Mouse (Mus musculus) heart, adult 2 months (tissue): ENCODE measurements around the gene Timm10.

Source experiments
- CTCF ChIP-seq: fragments of 200-600 bp; IDR thresholded peaks from 2 replicates; pipeline ENCODE4 v1.8.1; 2022; ENCODE audit warnings: antibody characterized with exemption, mild to moderate bottlenecking, moderate library complexity
- POLR2A ChIP-seq: fragments of 200-500 bp; IDR thresholded peaks from 2 replicates; pipeline ENCODE4 v1.6.1; 2011; ENCODE audit warnings: mild to moderate bottlenecking, low read depth, low read length, control low read depth; ENCODE audit not compliant: insufficient read depth

DNA sequence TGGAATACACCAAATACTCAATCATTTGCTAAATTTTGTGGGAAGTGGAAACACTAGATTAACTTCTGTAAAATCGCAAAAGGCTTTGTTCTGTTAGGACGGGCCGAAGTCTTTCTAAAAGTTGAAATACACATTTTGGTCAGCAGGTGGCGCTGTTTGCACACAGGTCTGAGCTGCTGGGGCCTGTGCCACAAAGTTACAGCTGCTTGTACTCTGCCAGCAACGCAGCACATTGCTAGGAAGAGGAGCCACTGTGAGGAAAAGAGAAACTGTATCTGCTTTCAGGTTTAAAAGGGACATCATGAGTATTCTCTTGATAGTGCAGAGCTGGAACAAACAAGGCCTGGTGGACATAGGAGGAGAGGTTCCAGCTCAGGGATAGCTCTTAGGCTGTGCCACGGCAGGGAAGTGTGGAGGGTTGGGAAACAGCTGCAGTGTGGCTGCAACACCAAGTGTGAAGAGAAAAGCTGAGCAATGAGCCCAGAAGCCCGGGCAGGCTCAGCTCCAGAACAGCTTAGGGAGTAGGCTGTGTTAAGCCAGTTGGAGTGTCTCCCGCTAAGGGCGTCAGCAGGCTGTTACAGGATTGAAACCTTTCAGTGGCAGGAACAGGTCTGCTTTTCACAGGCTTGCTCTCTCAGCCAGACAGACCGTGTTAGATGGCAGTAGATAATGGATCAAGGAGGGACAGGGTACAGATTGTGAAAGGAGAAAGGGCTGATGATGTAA is 5.0 kb downstream of the Timm10 start:
- no peak; the same call in 1 of the 2 replicates for TF ChIP-seq POLR2A
- peak; percentile 96; the same call in 1 of the 2 replicates for TF ChIP-seq CTCF
